Mouse (Mus musculus) gastrocnemius, postnatal 14 days (tissue): ENCODE results near the gene Lars2. TPM values are rescaled to one million over a fixed set of nuclear protein-coding genes. Genes with fewer than 3 reads are reported as not detected.

Experiments
- DNase-seq: peaks from one replicate; pipeline ENCODE4 v3.0.0; 2021; ENCODE audit warnings: mixed read lengths
- intact Hi-C: fragments of 180-260 bp; cut with DNase I; formaldehyde crosslinking; loops from one replicate; pipeline ENCODE4 v1.15.1; 2025; ENCODE audit warnings: low total_unique reads
- total RNA-seq, 2 experiments: library from RNA; stranded (reverse); gene quantifications; 2 replicates each; pipeline ENCODE4 v1.2.3; 2021

Lars2 gene
- total RNA-seq, 2 experiments from 2014 or later = 43.6 to 53.1 TPM

GRCm38 (mm10) chr9:123496665-123497064 is 129.9 kb downstream of the Lars2 start:
- intact Hi-C loops = no loop called here
- no peak for DNase-seq

DNA sequence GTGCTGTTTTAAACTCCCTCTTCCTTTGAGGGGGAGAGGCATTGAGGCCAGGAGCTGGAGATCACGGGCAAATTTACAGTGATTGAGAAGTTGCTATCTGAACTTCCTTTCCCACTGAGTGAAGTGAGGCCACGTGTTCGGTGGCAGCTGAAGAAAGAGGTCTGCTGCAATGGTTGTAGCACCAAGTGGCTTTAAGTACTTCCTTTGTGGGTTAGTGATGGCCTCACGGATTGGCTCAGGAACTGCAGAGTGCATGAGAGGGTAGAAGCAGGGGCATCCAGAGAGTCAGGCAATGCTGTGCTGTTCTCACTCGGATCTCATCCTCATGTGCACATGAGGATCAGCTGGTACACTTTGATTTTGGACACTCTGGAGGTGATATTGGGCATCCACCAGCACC is 131.2 kb downstream of the Lars2 start:
- intact Hi-C loops = no loop called here

GRCm38 (mm10) chr9:123500480-123500879 is 133.8 kb downstream of the Lars2 start:
- DNase-seq = no peak
- intact Hi-C loops = no loop called here

More for the DNA sequence above, 131.2 kb downstream of the Lars2 start:
- no peak for DNase-seq

DNA sequence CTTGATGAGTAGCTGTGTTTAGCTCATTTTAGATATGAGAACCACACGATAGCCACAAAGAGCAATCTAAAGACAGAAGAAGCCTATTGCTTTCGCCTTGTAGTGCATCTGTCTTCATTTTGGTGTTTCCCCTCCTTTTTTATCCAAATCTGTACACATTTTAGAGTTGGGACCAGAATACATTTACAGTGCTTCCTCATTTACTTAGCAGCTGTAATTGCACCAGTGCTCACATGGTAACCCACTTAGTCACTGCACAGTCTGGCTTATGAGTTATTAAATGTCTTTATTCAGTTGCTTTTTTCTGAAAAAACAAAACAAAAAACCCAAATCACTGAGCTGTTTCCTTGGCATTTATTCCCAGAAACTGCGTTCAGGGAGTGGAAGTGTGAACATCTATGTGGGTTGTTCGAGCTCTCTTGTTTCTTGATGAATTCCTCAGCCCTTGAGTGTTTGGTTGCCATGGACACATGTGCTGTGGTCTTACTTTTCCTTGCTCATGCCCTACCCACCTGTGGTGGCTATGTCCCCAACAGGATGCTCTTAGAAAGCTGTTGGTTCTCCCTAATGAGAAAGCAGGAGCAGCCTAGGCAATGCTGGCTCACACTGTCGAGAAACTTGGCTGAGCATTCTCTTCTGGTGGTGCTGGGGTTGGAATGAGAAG is 136.6 kb downstream of the Lars2 start:
- intact Hi-C loops = no loop called here
- no peak for DNase-seq

GRCm38 (mm10) chr9:123504325-123504724 is 137.6 kb downstream of the Lars2 start:
- peak; percentile 52 for DNase-seq
- intact Hi-C loops = no loop called here

DNA sequence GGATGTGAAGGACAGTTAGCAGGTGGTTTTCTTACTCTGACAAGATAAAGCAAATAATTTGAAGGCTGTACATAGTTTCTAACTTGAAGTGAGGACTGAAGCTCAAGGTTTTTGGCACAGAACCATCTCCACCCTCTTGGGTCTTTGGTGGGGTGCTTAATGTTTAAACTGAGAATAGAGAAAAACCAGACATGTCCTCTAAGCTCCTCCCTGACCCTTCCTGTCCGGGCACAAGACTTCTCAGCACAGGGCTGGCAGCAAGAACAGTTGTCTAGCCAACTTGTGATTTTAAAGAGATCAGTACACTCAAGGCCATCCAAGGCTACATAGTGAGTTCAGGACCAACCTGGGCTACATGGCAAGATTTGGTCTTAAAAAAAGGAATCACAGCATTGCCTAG is 138.9 kb downstream of the Lars2 start:
- intact Hi-C loops = loop anchor here (5.0 kb wide), 1 partner anchor 53 kb away; no protein-coding TSS in a partner anchor
- DNase-seq = no peak

- no peak for DNase-seq
- intact Hi-C loops = loop anchor here (5.0 kb wide), 1 partner anchor 54 kb away; no protein-coding TSS in a partner anchor
Observed at GRCm38 (mm10) chr9:123506270-123507146, 139.8 kb downstream of the Lars2 start.

- DNase-seq = no peak
- intact Hi-C loops = loop anchor here (5.0 kb wide), 1 partner anchor 55 kb away; no protein-coding TSS in a partner anchor
Observed at GRCm38 (mm10) chr9:123507380-123507779, 140.7 kb downstream of the Lars2 start.

DNA sequence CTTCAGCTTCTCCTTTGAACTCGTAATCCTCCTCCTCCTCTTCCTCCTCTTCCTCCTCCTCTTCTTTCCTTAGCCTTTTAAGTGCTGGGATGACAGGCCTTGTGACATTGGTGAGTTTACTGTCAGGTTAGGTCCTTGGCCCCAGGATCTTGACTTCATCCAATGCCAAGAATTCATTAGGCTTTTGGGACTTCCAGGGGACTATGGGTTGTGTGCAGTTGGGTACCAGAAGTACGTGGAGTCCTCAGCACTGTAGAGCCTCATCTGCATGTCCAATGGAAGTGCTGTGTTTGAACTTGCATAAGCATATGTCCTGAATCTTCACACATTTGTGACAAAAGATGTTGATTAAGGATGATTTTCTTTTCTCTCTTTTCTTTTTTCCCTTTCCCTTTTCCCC is 142.3 kb downstream of the Lars2 start:
- DNase-seq = no peak
- intact Hi-C loops = loop anchor here (5.0 kb wide), 1 partner anchor 57 kb away; no protein-coding TSS in a partner anchor

GRCm38 (mm10) chr9:123509638-123510604 is 143.2 kb downstream of the Lars2 start:
- intact Hi-C loops = loop anchor here (5.0 kb wide), 1 partner anchor 58 kb away; no protein-coding TSS in a partner anchor
- no peak for DNase-seq

- intact Hi-C loops = no loop called here
- DNase-seq = no peak
Observed at GRCm38 (mm10) chr9:123510926-123511325, 144.2 kb downstream of the Lars2 start.

Other genes starting within 250 kb of the Lars2 start
- 10 to 100 TPM; 60.6 to 90.2 TPM for gene Clec3b, start 216.0 kb upstream of the Lars2 start, total RNA-seq
- not detected for gene Cdcp1, start 150.9 kb upstream of the Lars2 start, total RNA-seq
- gene Tmem158, start 106.2 kb upstream of the Lars2 start, total RNA-seq = 1 to 10 TPM; 3.1 to 5.2 TPM
- gene Limd1, start 111.8 kb downstream of the Lars2 start, total RNA-seq = 10 to 100 TPM; 29.4 to 31.2 TPM
- gene Sacm1l, start 162.8 kb downstream of the Lars2 start, total RNA-seq = 10 to 100 TPM; 19.2 to 23.7 TPM